Mouse (Mus musculus): Measurements from ENCODE around the gene Milr1. TPM values are rescaled to one million over a fixed set of nuclear protein-coding genes. Genes with fewer than 3 reads are reported as not detected.

Gene Milr1
- under 1 TPM; 0.04 to 0.14 TPM for polyA plus RNA-seq (2012; fragmentation: generic; extraction: Trizol)

DNA sequence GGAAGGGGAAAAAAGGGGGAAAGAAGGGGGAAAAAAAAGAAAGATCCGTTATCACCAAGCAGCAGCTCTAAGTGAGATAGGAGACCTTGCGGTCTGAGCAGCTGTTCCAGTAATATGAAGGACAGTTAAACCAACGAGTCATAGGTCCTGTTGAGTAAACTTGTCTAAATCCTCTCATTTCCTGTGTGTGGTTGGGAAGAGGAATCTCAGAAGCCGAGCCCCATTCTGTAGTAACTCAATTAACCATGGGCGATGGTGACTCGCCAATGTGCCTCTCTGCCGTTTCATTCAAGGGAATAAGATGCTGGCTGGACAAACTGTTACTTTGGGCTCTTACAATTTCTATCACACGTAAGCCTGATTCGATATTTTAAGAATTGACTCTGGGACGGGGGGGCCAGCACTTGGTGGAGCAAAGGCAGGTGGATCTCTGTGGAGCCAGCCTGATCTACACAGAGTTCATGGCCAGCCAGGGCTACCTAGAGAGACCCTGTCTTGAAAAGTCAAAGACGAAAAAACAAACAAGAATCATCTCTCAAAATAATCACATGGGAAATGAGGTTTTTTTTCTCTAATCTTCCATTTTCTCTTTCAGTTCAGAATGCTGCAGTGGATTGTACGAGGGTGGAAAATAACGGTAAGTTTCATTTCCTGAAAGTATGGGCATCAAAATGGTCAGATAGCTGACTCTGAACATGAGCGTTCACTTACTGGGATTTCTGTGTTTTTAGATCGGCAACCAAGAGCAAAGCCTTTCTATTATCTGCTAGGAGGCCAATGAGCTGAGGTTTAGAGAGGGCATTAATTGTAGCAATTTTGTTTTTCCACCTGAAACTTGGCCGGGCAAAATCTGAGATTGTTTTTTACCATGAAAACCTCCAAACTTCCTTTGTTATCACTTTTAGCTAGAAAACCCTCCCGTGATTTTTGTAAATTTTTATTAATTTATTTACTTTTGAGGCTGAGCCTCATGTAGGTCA, at the start of gene Milr1:
Milr1 (plus strand) TSS at position 188 of the 980 bp plus-strand sequence.

DNA sequence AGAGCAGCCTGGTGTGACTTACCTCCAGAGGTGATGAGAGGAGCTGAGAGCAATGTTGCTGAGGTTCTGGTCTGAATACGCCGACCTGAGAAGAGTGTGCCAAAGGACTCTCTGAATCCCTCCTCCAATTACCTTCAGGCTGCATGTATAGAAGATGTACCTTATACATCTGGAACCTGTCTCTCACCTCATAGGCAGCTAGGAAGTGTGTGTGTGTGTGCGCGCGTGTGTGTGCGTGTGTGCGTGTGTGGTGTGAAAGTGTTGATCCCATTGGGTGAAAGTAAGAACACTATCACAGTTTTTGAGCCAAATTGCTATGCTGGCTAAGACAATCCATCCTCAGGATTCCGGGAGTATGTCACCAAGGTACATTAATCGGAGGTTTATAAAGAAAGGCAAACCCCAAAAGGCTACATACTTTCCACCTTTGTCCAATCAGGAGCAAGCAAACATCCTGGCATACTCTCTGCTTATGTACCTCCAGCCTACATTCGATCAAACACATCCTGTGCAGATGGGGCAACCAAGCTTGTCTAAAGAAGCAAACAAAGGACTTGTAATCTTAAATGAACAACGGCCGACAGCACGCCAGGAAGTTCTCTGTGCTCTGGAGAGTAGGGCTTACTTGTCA, 790 bp upstream of the Milr1 start, which contains the start of gene Pecam1:
Pecam1 (minus strand) TSS at position 508 of the 631 bp plus-strand sequence.

DNA sequence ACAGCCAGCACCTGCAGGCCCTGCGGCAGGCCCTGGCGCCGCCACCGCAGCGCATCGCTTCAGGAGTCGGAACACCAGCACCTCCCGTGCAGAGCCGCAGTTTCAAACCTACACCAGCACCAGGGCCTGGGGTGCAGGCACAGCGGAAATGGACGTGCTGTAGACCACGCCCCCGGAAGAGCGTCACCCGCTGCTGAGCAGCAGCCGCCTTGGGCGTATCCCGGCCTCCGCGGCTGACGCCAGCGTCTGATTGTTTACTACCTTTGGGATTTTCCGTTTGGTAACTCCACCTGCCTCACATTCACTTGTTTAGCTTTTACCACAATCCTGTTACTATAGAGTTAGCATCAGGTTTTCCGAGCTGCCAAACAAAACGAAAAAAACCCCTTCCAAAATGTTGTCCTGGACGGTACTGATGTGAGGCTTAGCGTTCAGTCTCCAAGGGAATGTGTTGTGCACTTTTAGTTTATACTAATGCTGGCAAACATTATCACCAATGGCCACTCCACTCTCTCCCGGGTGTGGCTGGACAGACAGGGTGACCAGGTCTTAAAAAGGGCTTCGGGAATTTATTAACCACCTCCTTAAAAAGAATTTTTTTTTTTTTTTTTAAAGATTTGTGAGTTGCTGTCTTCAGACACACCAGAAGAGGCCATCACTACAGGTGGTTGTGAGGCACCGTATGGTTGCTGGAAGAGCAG, 28.5 kb downstream of the Milr1 start, which contains the start of gene Polg2:
Polg2 (minus strand) TSS at position 150 of the 701 bp plus-strand sequence.

DNA sequence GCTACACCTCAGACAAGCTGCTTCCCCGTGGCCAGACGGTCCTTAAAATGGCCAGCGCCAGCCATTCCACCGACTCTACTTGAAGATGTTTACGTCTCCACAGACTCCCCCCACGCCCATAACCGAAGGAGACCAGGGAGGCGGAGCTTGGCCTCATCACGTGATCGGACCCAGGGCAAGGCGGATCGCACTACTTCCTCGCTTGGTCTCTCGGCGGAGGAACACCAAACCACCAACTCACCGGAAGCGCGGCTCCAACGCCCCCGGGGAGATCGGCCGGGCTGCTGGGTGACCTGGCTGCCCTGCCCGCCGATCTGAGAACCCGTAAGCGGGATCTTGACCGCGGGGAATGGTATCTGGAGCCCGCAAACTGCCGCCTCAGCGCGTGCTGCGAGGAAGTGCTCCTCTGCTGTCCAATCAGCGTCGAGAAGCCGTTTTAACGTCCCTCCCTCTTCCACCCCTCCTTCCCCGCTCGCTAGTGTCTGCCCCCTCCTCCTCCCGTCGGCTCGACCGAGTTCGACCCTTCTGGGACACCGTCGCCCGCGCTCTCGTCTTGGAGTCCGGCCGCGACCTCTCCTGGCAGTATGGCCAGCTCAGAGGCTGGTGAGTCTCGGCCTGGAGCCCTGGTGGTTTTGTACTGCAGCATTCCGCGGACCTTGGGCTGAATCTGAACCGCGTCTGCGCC, 37.9 kb downstream of the Milr1 start, which contains the start of the genes Ddx5 and Cep95:
Ddx5 (minus strand) TSS at position 411 of the 685 bp plus-strand sequence.
Cep95 (plus strand) TSS at position 478 of the 685 bp plus-strand sequence.

Other genes starting within 250 kb of the Milr1 start
- 1 to 10 TPM; 1.9 to 9.6 TPM for gene Tex2, start 137.8 kb upstream of the Milr1 start, polyA plus RNA-seq (2012; fragmentation: generic; extraction: Trizol)
- gene Pecam1, start 598 bp upstream of the Milr1 start, polyA plus RNA-seq (2012; fragmentation: generic; extraction: Trizol) = under 1 TPM; 0.02 to 0.25 TPM
- 10 to 100 TPM in 1 of 2 experiments, 1 to 10 TPM in 1; 2.8 to 12.2 TPM for gene Polg2, start 28.3 kb downstream of the Milr1 start, polyA plus RNA-seq (2012; fragmentation: generic; extraction: Trizol)
- gene Ddx5, start 38.0 kb downstream of the Milr1 start, polyA plus RNA-seq (2012; fragmentation: generic; extraction: Trizol) = 100 to 1,000 TPM in 1 of 2 experiments, 10 to 100 TPM in 1; 12.5 to 264 TPM
- 1 to 10 TPM in 1 of 2 experiments, under 1 TPM in 1; 0.35 to 8.4 TPM for gene Cep95, start 38.0 kb downstream of the Milr1 start, polyA plus RNA-seq (2012; fragmentation: generic; extraction: Trizol)
- gene Smurf2, start 169.5 kb downstream of the Milr1 start, polyA plus RNA-seq (2012; fragmentation: generic; extraction: Trizol) = 10 to 100 TPM in 1 of 2 experiments, 1 to 10 TPM in 1; 1.8 to 17.2 TPM
- 10 to 100 TPM; 24.3 to 33.7 TPM for gene Kpna2, start 248.3 kb downstream of the Milr1 start, polyA plus RNA-seq (2012; fragmentation: generic; extraction: Trizol)

Measured in C3H10T1/2 (cell line).